Mouse (Mus musculus) MN1 (cell line): ENCODE results near the gene Hmg20b.

Source experiments
- DNase-seq: peaks from one replicate; pipeline ENCODE4 v3.0.0-alpha.2; 2016; ENCODE audit warnings: low spot score

Hmg20b gene

GRCm38 (mm10) chr10:81378553-81379182 lies 28.4 kb upstream of the Hmg20b start:
- peak; percentile 100 for DNase-seq

- DNase-seq, result no peak
These were observed 27.7 kb upstream of the Hmg20b start, which contains the start of gene Fzr1 for GRCm38 (mm10) chr10:81377793-81378552. TSS of gene Fzr1 (minus strand) at chr10:81378516.

- no peak for DNase-seq
These were observed 27.0 kb upstream of the Hmg20b start for GRCm38 (mm10) chr10:81377362-81377664.

GRCm38 (mm10) chr10:81376561-81377361 lies 26.5 kb upstream of the Hmg20b start:
- DNase-seq, result peak; percentile 48

DNA sequence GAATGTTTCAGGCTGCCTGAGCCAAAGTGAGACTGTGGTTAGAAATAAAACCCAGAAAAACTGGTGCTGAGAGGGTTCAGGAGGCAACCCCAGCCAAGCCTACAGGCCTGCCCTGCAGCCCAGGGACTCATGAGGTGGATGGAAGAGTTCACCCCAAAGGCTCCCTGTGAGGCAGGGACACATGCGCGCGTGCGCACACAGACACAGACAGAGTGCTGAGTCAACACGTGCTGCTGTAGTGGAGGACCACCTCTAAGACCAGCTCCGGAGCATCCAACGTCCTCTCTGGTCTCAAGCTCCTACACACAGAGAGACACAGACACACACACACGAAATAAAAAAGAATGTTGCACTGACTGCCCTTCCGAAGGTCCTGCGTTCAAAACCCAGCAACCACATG lies 25.0 kb upstream of the Hmg20b start:
- DNase-seq, result no peak

GRCm38 (mm10) chr10:81367207-81367495 lies 16.9 kb upstream of the Hmg20b start:
- no peak for DNase-seq

GRCm38 (mm10) chr10:81366477-81367206 lies 16.4 kb upstream of the Hmg20b start:
- DNase-seq, result no peak

GRCm38 (mm10) chr10:81365672-81366476 lies 15.6 kb upstream of the Hmg20b start, which contains the start of gene 4930404N11Rik:
TSS of gene 4930404N11Rik (minus strand) at chr10:81365816.
- no peak for DNase-seq

DNA sequence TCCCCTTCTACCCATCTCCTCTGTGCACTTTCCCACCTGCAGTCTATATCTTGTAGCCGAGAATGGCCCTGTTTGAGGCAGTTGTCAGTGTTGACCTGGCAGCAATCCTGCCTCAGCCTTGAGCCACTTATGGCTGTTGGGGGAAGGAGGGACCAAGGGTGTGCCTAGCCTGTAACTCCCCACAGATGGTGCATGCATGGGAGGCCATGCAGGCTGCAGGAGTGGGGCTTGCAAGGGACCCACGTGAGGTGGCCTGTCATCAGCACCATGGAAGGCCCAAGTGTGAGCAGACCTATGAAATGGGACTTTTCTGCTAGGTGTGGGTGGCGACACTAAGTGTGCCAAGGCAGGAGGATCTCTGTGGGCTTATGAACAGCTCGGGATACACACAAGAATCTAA lies 14.8 kb upstream of the Hmg20b start:
- no peak for DNase-seq

DNA sequence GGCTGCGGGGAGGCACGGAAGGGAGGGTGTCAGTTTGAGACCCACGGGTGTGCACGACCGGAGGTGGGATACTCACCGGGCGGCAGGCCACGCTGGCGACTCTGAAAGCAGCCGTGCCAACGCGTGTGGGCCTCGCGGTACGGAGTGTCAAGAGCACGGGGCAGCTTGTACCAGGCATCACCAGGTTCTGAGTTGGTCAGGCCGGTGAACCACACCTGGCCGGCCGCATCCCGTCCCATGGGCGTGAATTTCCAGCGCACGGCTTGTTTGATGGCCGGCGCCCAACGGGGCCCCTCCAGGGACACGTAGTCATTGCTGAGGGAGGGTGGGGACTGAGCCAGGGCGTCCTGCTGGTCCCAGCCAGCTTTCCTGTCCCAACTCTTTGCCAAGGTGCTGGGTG lies 14.4 kb upstream of the Hmg20b start:
- no peak for DNase-seq

GRCm38 (mm10) chr10:81363436-81364346 lies 13.4 kb upstream of the Hmg20b start:
- no peak for DNase-seq

DNA sequence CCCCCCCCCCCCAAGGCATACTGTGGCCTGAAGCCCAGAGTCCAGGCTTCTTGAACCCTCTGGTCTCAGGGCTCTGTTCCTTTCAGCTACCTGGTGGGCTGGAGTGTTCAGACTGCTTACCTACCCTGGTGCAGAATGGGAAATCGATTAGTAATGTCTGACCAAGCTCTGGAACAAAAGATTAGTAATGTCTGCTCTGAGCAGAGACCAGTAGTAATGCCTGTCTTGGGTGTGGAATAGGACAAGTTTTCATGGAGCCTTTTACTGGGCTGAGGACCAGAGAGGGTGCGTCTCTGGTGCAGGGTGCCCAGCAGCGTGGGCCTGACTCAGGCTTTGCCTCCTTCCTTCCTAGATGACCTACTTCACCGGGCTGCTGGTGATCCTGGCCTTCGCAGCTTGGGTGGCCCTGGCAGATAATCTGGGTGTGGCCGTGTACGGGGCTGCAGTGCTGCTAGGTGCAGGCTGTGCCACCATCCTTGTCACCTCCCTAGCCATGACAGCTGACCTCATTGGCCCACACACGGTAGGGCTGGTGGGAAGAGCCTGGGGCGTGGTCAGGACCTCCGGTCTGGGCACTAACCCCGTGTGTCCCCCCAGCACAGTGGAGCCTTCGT lies 12.2 kb upstream of the Hmg20b start:
- no peak for DNase-seq

GRCm38 (mm10) chr10:81360721-81361120 lies 10.4 kb upstream of the Hmg20b start:
- DNase-seq, result peak; percentile 59

DNA sequence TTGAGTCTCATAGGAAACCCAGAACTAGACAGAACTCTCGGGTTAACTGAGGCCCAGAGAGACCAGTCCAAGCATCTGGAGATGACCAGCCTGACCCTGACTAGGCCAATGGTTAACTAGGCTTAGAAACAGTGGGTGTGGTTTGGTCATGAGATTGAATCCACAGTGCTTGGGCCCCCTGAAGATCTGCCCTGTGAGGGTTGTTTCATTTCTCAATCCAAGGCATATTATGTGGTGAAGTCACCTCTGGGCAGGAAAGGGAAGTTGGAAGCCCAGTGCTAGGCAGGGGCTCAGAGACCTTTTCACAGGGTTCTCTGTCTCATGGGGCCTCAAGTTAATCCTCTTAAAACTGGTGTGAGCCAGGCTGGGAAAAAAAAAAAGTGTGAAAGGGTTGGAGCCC lies 8.6 kb upstream of the Hmg20b start:
- no peak for DNase-seq

DNA sequence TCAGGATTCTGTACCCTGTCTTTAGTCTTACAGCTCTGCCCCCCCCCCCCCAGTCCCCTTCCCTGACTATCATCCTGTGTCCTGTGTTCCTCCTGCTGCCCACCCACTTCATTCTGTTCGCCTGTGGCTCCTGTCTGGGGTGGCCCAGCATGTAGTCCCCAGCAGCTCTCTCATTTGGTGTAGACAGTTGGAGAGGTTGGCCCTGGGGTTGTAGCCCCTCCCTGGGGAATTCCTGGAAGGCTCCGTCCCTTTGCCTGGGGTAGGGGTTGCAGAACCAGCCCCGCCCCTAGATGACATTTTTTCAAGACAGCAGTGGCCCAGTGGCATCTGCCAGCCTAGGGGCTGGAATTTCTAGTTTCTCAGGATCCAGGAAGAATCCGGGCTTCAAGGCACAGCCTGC lies 7.9 kb upstream of the Hmg20b start:
- DNase-seq, result no peak

DNA sequence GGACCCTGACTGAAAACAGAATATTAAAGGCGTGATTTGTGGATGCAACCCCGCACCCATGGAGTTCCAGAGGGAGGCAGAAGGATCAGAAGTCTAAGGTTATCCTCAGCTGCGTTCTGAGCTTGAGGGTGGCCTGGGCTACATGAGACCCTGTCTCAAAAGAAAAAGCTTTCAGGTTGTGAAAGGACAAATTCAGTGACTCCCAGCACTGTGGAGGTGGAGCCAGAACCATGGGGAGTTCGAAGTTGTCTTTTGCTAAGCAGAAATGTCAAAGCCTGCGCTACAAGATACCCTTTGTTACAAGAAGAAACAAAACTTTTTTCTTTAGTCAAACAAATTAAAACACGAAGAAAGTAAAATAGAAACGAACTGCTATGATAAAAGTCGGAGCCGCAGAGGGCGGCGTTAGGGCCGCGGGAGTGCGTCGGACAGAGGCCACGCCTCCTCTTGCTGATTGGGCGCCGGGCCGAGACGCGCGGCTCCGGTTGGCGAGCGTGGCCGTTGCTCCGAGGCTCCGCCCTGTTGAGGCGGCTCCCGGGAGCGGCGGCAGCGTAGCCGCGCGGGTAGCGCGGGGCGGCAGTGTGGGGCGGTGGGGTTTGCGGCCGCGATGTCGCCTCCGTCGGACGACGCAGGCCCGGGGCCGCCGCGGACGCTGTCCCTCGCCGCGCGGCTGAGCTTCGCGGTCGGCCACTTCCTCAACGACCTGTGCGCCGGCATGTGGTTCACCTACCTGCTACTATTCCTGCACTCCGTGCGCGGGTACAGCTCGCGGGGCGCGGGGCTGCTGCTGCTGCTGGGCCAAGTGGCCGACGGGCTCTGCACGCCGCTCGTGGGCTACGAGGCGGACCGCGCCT lies 6.9 kb upstream of the Hmg20b start, which contains the start of gene Mfsd12:
TSS of gene Mfsd12 (plus strand) at position 501 of the 854 bp plus-strand sequence.
- peak; percentile 93 for DNase-seq

- peak; percentile 53 for DNase-seq
These were observed 6.2 kb upstream of the Hmg20b start for GRCm38 (mm10) chr10:81356352-81356990.

DNA sequence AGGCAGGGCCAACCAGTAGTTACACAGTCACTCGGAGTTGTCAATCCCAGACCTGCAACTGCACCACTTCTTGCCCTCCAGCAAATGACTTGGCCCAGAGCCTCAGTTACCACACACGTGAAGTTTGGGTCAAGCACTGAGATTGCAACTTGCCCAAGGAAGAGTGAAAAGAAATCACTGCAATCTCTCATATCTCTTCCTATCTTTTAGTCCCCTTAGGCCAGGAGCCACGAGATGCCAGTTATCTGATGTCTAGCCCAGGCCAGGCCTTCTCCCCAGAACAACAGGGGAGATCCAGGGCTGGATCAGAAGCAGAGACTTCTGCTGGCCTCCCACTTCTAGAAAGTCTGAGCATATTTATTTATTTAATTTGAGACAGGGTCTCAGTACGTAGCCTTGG lies 5.3 kb upstream of the Hmg20b start:
- no peak for DNase-seq
